Mouse (Mus musculus) spleen, postnatal 4 days (tissue): ENCODE results near the gene Scimp.
A peak's percentile ranks its signal among the peaks of the same experiment; 100 is the strongest.

Experiments
- DNase-seq, 2 experiments: peaks; one replicate each; pipeline ENCODE4 v3.0.0; 2022; ENCODE audit warnings: low spot score in 2 of 2

Scimp gene

DNA sequence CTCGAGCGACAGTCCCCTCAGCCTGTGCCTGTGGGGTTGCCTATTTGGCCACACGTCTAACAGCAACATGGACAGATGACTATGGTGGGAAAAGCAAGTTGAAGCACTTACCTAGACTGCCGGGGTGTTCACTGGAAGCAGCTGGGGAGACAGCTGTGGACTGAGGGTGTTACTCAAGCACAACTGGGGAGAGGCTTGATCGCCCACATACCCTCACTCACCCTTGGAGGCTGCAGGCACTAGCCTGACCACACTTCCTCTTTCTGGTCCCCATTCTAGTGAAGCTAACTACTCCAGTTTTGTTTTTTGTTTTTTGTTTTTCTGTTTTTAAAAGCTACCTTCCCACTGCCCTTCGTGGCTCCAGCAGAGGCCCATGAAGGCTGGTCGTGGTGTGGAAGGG is at the start of gene Scimp:
Scimp (minus strand) TSS at position 222 of the 400 bp plus-strand sequence.
- peak; percentile 48 to 67 for DNase-seq

- no peak for DNase-seq
Observed at GRCm38 (mm10) chr11:70860371-70860770, 48.0 kb upstream of the Scimp start.

GRCm38 (mm10) chr11:70846029-70846428 is 33.6 kb upstream of the Scimp start:
- peak in 1 of 2 experiments; percentile 20 for DNase-seq

- DNase-seq, result peak in 1 of 2 experiments; percentile 56
Observed at GRCm38 (mm10) chr11:70845457-70845978, 33.1 kb upstream of the Scimp start.

DNA sequence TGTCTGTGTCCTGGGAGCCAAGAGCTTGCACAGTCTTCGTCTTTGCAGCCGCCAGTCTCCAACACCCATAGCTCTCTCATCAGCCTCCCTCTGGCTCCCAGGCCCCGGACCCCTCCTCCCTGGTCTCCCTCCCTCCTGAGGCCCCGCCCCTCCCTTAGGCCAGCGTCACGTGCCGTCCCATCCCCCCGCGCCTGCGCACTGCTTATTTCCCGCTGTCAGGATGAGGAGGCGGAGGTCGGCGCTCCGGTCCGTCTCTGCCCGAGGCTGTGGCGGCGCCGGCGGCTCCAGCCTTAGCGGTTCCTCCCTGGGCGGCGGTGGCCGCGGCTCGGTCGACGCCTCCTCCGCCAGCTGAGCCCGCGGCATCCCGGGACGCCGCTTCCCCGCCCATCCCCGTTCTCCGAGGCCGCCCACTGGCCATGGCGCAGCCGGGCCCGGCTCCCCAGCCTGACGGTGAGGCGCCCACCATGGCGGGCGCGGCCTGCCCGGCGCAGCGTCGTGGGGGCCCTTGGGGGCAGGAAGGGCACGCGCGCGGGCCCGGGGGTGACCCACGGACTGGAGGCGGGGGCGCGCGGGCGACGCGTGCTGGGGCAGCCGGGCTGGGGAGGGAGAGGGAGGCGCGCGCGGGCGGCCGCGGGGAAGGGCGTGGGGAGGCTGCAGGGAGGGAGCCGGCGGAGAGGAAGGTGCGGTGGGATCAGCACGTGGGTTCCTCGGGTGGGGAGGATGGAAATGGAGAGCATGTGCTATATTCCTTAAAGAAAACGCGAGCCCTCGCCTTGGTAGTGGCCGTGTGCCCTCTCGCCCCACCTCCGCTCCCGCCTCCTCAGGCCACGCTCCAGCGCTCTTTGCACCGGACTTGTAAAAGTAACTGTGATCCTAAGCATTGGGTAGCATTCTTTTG is 32.4 kb upstream of the Scimp start, which contains the start of gene Rabep1:
Rabep1 (plus strand) TSS at position 220 of the 898 bp plus-strand sequence.
- peak; percentile 91 to 97 for DNase-seq

GRCm38 (mm10) chr11:70843701-70844551 is 31.5 kb upstream of the Scimp start:
- DNase-seq, result peak in 1 of 2 experiments; percentile 52

DNA sequence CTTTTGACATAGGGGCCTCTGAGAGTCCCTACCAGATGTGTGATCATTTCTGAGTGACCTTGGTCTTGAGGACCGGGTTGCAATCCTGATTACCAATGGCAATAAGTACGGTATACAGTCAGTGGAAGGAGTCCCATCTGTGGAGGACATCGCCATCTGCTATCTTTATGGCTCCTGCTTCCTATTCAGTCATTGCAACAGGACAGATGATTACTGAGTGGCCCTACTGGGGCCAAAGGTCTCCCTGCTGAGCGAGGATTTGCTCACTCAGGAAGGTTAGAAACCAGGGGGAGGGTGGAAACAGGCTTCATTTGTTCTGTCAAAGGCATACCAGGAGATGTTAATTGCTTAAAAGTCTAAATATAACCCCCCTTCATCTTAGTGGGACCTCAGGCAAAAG is 30.6 kb upstream of the Scimp start:
- DNase-seq, result peak in 1 of 2 experiments; percentile 37

DNA sequence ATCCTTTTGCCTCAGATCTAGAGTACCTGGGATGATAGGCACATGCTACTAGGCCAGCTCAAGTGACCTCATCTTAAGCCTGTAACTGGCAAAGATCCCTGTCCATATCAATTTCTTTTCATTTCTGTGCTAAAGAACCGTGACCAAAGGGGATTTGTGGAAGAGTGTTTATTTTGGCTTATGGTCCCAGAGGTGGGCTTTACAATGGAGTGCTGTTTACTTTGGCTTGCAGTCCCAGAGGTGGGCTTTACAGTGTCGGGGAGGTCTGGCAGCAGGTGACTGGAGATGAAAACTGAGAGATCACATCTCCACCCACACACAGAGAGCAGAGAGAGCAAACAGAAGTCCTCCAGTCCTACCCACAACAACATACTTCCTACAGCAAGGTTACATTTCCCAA is 26.2 kb upstream of the Scimp start:
- DNase-seq, result no peak

DNA sequence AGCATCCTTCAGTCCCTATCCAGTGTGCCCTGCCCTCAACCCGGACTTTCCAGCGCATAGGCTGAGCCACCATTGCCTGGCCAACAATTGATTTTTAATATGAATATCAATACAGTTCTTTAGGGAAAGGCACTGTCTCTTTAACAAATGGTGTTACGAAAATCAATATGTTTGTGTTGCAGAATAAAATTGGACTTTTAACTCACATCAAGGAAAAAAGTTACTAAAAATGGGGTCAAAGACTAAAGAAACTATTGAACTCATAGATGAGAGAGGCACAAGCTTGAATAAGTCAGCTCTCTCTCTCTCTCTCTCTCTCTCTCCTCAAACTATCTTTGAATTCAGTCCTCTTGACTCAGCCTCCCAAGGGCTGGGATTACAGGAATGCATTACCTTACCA is 24.6 kb upstream of the Scimp start:
- DNase-seq, result no peak

DNA sequence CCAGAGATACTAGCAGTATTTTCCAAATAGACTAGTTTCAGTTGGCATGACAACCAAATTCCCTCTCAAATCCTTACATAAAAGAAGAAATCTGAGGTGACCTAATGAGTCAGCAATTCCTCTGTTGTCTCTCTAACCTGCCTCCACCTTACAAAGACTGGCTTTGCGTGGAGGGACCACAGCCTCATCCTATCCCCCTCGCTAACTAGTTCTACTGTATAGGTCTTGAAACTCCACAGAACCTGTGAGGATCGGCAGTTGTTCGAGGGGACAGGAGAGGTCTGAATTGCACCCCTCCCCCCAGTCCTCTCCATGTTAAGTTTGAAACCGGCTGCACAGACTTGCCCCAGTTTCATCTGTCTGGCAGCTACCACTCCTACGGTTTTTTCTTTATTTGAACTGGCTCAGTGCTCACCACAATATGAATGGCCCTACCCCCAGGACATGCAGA is 23.0 kb upstream of the Scimp start:
- no peak for DNase-seq

DNA sequence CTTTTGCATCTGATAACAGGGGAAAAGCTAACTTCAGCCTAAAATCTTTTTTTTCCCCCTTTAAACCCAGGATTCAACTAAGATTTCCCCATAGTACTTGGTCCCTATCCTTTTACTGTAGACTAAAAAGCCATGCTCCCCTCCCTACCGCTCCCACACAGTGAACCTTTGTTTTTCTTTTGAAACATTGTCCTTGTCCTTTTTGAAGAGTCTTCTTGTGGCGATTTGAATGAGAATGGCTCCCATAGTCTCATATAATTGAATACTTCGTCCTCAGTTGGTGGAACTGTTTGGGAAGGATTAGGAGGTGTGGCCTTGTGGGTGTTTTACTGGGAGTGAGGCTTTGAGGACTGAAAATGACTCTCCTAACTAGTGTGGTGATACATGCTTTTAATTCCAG is 21.4 kb upstream of the Scimp start:
- DNase-seq, result no peak

- no peak for DNase-seq
Observed at GRCm38 (mm10) chr11:70833408-70833807, 21.0 kb upstream of the Scimp start.

GRCm38 (mm10) chr11:70831201-70831600 is 18.8 kb upstream of the Scimp start:
- DNase-seq, result no peak

- no peak for DNase-seq
Observed at GRCm38 (mm10) chr11:70828975-70829615, 16.7 kb upstream of the Scimp start.

DNA sequence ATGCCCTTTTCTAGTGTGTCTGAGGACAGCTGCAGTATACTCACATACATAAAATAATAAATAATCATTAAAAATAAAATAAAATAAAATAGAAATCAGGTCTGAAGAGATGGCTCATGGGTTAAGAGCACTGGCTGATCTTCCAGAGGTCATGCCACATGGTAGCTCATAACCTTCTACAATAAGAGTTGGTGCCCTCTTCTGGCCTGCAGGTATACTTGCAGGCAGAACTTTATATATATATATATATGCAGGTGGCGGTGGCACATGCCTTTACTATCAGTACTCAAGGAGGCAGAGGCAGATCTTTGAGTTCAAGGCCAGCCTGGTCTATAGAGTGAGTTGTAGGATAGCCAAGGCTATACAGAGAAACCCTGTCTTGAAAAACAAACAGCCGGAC is 13.8 kb upstream of the Scimp start:
- DNase-seq, result no peak

DNA sequence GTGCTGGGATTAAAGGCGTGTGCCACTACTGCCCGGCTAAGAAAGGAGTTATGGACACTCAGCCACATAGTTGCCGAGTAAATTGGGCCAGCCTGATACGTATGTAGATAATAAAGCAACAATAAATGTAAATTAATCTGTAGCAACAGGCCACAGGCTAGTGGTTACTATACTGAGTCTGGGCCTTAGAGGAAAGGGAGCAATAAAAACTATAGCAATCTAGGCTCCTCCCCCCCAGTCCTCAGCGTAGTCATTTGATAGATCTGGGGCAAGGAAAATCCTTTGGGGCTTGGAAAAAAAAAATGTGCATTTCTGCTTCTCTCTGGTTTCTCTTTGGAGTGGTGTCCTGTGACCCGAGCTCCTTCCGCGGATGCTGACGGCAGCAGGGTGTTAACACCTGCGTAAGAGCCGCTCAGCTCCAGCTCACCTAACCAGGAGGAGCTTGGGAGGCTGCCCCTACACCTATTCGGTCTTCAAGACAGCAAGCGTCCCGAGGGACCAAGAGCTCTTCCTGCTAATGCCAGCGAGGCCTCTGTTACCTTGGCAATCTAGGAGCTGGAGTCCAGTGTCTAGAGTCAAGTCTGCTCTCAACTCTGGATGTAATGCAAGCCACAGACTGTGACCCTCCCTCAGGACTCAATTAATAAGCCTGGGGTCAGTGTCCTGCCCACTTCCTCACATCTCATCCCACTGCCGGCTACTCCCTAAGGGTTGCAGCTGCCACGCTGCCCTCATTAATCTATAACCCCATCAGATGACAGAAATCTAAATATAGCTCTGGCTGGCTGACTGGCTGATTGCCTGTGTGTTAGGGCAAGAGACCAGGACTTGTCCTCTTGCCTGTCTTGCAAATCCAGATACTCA is 9.6 kb upstream of the Scimp start:
- no peak for DNase-seq

- no peak for DNase-seq
Observed at GRCm38 (mm10) chr11:70820120-70820519, 7.7 kb upstream of the Scimp start.

DNA sequence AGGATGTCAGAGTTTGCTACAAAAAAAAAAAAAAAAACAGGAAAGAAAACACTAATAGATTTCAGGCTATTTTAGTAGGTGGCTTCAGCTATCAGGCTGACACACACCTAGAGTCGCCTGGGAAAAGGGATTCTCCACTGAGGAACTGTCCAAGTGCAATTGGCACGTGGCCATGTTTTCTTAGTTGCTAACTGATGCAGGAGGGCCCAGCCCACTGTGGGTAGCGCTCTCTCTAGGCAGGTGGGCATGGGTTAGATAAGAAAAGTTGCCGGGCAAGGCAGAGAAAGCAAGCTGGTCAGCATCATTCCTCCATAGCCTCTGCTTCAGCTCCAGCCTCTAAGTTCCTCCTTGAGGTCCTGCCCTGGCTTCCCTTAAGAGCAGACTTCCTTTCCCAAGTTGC is 4.4 kb upstream of the Scimp start:
- DNase-seq, result no peak

- peak; percentile 49 to 75 for DNase-seq
Observed at GRCm38 (mm10) chr11:70815498-70816078, 3.2 kb upstream of the Scimp start.

GRCm38 (mm10) chr11:70815071-70815470 is 2.7 kb upstream of the Scimp start:
- DNase-seq, result no peak
